Mouse (Mus musculus) lung, postnatal 0 days (tissue): ENCODE data around the gene Nuak1.

ENCODE experiments used
- CTCF ChIP-seq: IDR thresholded peaks from 2 replicates; pipeline ENCODE4 v1.5.1; 2016; ENCODE audit warnings: antibody characterized with exemption, mild to moderate bottlenecking
- EP300 ChIP-seq: IDR thresholded peaks from 2 replicates; pipeline ENCODE4 v1.6.1; 2016; ENCODE audit warnings: antibody characterized with exemption, mild to moderate bottlenecking, control low read depth

DNA sequence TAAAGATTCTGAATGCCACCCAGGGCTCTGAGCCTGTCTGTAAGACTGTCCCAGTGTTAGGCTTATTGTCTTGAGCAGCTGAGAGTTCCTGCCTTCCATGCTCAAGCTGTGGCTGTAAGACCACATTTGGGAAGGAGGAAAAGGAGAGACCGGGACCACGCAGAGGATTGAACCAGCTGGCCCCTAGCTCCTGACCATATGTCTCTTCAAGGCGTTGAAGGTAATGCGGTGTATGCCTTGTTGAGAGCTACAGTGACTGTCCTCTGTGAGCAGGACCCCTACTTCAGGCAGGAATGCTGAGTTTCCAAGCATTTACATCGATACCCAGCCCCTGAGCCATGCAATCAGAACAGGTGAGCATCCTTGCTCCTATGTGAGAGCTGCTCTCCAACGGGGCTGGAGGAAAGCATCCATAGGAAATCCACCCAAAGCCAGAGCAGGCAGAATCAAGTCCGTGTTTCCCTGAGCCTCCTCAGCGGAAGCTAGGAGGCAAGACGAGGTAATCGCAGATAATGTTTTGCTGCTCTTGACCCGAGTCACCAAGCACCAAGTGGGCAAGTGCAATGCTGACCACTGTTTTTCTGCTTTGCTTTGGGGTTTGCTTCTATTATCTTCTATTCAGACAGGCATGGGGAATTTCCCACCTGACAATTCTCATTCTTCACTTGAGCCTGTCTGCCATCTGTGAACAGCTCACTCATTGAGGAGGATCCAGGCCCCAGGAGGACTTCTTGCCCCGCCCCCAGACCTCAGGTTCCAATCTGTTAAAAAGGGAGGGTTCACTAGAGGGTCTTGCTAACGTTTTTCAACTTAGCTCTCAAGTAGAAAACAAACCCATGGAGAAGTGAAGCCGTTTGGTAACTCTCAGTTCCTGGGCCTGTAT lies 3.0 kb downstream of the Nuak1 start:
- TF ChIP-seq CTCF (no peak), EP300 (no peak)
